Mouse (Mus musculus): ENCODE measurements around the gene Zfp217.
"Not testable (repeated sequence)": the region's sequence is repeated elsewhere in the genome, so short reads cannot be mapped to it uniquely, and the experiment has no call there.

Zfp217 gene

DNA sequence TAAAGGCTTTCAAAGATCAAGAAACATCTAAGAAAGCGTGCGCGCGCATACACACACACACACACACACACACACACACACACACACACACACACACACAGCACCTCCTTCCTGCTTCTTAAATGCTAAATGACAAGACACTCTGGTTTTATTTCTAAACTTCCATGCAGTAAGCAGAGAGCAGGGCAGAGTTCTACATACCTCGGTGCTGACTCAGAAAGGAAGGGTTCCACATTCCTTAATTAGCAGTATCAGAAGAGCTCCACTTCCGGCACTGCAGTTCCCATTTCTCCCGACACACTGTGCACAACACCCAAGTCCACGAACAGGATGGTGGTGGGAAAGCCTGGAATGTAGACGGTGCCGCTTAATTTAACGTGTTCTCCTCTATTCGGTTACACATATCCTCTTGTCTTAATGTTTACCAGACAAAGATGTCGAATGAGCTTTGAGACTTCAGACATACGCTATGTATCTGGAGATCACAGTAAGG lies at the start of gene Zfp217:
TSS of gene Zfp217 (minus strand) at position 443 of the 493 bp plus-strand sequence.
- in situ Hi-C loops (cut with MboI, MseI), result loop anchor here (25.0 kb wide), 1 partner anchor 1585 kb away; no protein-coding TSS in a partner anchor

- in situ Hi-C loops (cut with MboI, MseI), result no loop called here
Observed at GRCm38 (mm10) chr2:170195542-170196089, 47.7 kb upstream of the Zfp217 start.

GRCm38 (mm10) chr2:170194845-170195244 lies 46.9 kb upstream of the Zfp217 start:
- in situ Hi-C loops (cut with MboI, MseI), result no loop called here

- in situ Hi-C loops (cut with MboI, MseI), result no loop called here
Observed at GRCm38 (mm10) chr2:170193850-170194249, 45.9 kb upstream of the Zfp217 start.

- in situ Hi-C loops (cut with MboI, MseI), result no loop called here
Observed at GRCm38 (mm10) chr2:170193211-170193610, 45.3 kb upstream of the Zfp217 start.

GRCm38 (mm10) chr2:170192731-170193149 lies 44.8 kb upstream of the Zfp217 start:
- in situ Hi-C loops (cut with MboI, MseI), result no loop called here

DNA sequence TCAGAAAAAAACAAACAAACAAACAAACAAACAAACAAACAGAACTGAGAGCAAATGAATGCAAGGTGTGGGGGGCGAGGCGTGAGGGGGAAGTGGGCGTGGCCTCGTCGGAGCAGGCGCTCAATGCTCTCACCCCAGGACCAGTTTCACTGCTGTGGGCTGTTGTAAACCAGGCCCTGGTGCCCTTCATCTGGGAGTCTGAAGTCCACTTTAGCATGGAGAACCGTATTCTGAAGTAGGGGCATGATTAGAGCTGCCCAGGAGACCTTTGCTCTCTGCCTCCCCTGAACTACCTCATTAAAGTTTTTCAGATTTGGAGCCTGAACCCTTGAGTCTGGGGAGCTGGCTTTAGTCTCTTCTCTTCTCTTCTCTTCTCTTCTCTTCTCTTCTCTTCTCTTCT lies 40.8 kb upstream of the Zfp217 start:
- in situ Hi-C loops (cut with MboI, MseI), result no loop called here

- in situ Hi-C loops (cut with MboI, MseI), result no loop called here
Observed at GRCm38 (mm10) chr2:170185137-170185837, 37.4 kb upstream of the Zfp217 start.

DNA sequence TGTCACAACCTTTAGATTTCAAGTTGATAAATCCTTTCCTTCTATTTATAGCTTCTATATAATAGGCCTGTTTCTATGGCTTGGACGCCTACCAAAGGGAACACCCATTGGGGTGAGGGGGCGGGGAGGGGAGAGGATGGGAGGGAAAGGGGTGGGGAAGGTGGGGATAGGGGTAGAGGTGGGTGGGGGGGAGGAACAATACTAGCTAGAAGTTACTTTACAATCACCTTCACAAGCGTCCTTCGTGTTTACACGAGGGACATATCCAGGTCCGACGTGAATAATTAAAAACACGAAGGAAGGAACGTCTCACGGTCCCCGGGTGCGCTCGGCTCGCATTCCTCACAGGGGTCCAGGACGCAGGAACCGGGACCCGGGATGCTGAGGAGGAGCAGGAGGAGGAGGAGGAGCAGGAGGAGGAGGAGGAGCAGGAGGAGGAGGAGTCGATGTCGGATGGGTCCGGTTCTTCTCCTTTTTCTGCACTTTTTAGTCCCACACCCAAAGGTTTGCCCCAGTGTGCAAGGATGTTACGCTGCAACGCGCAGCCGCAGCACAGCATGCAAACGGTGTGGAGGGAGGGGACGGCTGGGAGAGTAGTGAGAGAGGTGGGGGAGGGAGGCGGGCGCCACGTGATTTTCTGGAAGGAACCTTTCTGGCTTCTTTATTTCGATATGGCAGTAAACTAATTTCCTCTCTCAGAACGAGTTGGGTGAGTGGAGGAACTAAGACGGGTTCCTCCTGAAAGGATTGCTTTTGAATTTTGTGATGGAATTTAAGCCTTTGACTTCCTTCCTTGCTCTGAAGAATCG lies 36.5 kb upstream of the Zfp217 start:
- in situ Hi-C loops (cut with MboI, MseI), result no loop called here

- in situ Hi-C loops (cut with MboI, MseI), result no loop called here
Observed at GRCm38 (mm10) chr2:170183851-170184174, 35.9 kb upstream of the Zfp217 start.

- in situ Hi-C loops (cut with MboI, MseI), result no loop called here
Observed at GRCm38 (mm10) chr2:170181862-170182261, 34.0 kb upstream of the Zfp217 start.

- in situ Hi-C loops (cut with MboI, MseI), result not testable (repeated sequence)
Observed at GRCm38 (mm10) chr2:170180769-170181168, 32.9 kb upstream of the Zfp217 start.

- in situ Hi-C loops (cut with MboI, MseI), result loop anchor here (5.0 kb wide), 1 partner anchor 52 kb away; no protein-coding TSS in a partner anchor
Observed at GRCm38 (mm10) chr2:170179317-170179716, 31.4 kb upstream of the Zfp217 start.

GRCm38 (mm10) chr2:170177323-170177722 lies 29.4 kb upstream of the Zfp217 start:
- in situ Hi-C loops (cut with MboI, MseI), result loop anchor here (5.0 kb wide), 1 partner anchor 50 kb away; no protein-coding TSS in a partner anchor

GRCm38 (mm10) chr2:170176284-170176926 lies 28.5 kb upstream of the Zfp217 start:
- in situ Hi-C loops (cut with MboI, MseI), result loop anchor here (5.0 kb wide), 1 partner anchor 49 kb away; no protein-coding TSS in a partner anchor

DNA sequence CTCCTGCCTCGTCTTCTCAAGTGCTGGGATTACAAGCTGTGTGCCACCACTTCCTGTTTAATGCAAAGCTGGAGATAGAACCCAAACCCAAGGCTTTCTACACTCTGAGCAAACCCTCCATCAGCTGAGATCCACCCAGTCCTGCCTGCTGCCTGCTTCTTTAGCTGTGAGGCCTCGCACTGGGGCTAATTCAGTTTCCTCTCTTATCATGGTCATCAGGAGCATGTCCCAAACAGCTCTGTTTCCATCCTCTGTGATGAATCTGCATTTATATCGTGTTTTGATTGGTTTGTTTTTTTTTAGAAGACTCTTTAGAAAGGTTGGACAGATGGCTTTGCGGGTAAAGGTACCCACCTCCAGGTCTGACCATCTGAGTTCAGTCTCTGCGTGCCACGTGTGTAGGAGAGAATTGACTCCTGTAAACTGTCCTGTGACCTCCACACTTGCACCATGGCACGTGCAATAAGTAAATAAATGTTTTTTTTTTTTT lies 27.8 kb upstream of the Zfp217 start:
- in situ Hi-C loops (cut with MboI, MseI), result loop anchor here (5.0 kb wide), 1 partner anchor 48 kb away; no protein-coding TSS in a partner anchor

DNA sequence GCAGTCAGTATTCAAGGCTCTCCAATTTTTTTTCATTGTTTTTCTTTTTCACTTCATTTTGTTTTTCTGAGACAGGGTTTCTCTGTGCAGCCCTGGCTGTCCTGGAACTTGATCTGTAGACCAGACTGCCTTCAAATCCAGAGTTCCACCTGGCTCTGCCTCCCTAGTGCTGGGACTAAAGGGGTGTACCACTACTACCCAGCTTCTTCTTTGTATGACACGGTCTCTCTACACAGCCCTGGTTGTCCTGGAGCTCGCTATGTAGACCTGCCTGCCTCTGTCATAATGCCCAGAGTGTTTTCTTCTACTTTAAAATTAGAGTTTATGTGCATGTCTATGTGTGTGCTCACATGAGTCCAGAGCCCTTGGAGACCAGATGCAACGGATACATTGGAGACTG lies 27.3 kb upstream of the Zfp217 start:
- in situ Hi-C loops (cut with MboI, MseI), result loop anchor here (5.0 kb wide), 1 partner anchor 48 kb away; no protein-coding TSS in a partner anchor

DNA sequence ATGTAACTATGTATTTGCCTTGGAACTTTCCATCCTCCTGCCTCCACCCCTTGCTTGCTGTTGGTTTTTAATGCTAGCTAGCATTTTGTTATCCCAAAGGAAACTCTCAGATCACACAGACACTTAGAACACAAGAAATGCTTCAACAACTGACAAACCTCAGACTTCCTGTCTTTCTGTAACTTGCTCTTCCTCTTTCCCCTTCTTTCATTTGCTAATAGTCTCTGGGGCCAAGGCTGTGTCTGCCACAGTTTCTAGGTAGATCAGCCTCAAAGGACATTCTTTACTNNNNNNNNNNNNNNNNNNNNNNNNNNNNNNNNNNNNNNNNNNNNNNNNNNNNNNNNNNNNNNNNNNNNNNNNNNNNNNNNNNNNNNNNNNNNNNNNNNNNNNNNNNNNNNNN lies 21.2 kb upstream of the Zfp217 start:
- in situ Hi-C loops (cut with MboI, MseI), result no loop called here

DNA sequence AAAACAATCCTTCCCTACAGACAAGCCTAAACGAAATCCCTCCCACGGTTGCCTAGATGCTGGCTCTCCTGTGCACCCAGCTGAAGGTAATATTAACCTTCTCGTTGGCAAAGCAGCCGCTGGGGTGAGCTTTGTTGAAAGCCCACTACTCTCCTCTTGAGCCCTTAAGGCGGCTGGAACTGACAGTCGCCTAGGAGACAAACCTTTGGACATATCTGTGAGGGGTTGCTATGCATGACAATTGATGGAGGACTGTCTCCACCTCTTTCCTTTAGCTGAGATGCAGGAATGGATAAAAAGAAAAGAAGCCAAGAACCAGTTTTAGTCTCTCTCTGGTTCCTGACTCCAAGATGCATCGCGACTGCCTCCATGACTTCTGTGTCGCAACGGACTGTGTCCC lies 17.7 kb upstream of the Zfp217 start:
- in situ Hi-C loops (cut with MboI, MseI), result no loop called here

DNA sequence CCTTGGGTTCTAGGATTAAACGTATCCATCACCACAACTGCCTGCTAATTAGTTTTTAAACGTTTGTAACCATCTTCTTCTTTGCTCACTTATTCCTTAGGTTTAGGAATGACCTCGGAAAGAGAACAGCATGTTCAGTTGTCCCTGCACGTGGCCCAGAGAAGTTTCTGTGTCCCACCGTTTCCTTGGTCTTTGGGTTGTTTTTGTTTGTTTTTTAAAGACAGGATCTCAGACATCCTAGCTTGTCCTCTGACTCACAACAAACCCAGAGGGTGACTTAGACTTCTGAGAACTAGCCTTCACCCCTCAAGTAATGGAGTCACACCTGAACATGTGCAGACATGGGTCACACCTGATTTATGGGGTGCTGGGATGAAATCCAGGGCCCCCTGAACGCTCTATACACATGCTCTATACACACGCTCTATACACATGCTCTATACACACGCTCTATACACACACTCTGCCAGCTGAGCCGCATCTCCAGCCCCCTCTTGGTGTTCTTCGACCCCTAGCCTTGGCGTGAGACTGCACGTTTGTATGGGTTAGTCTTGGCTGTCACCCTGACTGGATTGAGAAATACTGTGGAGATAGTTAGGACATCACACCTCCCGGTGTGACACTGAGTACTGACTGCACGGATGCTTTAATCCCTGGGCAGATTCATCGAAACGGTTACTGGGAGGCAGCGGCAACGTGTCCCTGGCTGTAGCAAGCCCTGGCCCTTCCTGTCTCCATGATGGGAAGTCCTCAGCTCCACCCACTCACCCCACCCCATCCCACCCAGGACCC lies 16.0 kb upstream of the Zfp217 start:
- in situ Hi-C loops (cut with MboI, MseI), result no loop called here

All from T-helper 1 cell (primary cell).